Mouse (Mus musculus): ENCODE measurements around the gene Tnpo3.
A peak's percentile ranks its signal among the peaks of the same experiment; 100 is the strongest.

Tnpo3 gene

DNA sequence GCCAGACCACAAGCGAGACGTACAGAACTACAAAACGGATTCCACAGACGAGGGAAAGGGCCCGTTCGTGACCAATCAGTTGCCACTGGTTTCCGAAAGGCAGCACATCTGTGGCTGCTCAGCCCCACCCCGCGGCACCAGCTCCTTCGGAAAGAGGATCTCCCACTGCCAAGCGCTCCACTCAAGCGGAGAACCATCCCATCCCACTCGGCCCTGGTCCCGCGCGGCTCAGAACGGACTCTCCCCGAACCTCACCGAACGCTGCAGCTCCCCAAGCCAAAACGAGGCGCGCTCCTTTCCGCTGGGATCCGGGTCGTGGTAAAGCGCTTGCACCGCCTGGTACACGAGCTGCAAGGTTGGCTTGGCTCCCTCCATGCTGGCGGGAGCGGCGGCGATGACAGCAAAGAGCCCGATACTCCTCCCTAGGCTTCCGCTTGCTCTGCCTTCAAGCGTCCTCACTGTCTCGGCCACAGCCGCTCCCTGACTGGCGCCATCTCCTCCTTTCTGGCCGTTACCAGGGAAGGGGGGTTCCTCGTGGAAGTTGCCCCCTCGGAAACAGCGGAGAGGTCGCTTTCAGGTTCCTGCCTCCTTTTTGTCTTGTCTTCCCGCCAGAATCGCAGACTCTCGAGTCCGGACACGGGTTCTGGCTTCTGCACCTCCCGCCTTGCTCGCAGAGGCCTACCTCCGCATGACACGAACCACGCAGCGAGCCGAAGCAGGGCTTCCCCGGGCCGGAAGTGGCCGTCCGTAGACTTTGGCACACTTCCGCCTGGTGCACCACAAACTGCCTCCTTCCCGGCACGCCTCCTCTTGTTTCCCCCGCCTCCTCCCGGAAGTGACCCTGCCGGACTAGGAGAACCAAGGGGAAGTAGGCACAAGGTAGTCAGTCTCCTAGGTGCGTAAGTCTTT is at the start of gene Tnpo3:
TSS of gene Tnpo3 (minus strand) at position 777 of the 909 bp plus-strand sequence.
- peak; percentile 97 for DNase-seq (ENCODE audit: low read depth, low spot score)

DNA sequence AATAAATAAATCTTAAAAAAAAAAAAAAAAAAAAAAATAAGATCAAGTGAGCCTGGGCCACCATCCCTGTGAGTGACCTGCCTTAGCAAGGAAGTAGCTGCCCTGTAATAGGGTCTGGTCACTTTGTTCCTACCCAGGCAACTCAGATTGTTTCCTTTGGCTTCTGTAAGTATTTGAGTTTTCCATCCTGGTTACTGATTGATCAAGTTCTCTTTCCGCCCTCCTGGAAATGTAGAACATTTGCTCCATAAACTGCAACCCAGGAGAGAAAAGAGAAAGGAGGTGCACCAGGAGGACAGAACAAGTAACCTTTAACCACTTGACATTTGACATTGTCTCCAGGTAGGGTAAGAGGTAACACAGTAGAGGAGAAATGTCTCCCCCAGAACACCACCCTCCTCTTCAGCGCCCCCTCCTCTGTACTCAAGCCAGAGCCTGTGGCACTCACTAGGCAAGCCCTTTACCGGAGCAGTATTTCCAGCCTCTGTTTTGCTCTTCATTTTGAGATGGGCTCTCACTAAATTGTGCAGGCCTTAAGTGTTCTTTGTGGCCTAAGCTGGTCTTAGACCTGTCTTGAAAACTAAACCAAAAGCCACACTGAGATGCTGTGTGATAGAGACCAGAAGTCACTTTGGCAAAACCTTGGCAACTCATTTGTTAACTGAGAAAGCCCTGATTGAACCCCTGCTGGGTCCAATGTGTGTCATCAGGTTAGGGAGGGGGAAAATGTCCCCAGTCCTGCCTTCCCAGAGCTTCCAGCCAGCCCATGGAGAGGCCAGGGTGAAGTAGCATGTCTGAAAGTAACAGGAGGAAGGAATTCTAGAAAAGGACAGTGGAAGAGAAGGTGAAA is 49.2 kb upstream of the Tnpo3 start:
- no peak for DNase-seq (ENCODE audit: low read depth, low spot score)

DNA sequence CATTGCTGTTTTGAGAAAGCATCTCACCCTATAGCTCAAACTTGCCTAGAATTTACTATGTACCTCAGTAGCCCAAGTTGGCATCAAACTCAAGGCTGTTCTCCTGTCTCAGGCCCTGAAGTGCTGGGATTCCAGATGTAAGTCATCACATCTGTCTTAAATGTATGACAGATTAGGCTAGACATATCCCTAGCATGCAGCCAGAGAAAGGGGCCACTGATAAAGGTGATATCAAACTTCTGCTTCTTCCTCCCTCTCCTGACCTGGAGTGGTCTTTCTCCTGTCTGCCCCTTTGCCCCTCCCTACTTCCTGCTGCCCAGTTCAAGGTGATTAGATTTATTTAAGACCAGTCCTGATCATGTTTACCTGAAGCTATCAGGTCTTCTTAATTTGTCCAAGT is 43.6 kb upstream of the Tnpo3 start:
- no peak for DNase-seq (ENCODE audit: low read depth, low spot score)

DNA sequence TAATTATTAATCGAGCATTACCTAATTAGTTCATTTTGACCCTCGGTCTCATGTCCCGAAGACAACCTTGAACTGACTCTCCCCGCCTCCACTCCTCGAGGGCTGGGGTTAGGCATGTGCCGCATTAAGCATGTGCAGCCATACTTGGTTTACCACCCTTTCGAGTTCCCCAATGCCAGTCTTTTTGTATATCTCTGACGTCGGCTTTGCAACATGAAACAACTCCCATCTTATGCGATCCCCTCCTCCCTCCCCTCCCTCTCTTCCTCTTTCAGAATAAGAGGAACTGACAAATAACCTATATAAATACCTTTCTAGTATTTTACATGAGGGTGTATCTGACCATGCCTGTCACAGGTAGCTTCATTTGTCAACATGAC is 40.5 kb upstream of the Tnpo3 start:
- no peak for DNase-seq (ENCODE audit: low read depth, low spot score)

DNA sequence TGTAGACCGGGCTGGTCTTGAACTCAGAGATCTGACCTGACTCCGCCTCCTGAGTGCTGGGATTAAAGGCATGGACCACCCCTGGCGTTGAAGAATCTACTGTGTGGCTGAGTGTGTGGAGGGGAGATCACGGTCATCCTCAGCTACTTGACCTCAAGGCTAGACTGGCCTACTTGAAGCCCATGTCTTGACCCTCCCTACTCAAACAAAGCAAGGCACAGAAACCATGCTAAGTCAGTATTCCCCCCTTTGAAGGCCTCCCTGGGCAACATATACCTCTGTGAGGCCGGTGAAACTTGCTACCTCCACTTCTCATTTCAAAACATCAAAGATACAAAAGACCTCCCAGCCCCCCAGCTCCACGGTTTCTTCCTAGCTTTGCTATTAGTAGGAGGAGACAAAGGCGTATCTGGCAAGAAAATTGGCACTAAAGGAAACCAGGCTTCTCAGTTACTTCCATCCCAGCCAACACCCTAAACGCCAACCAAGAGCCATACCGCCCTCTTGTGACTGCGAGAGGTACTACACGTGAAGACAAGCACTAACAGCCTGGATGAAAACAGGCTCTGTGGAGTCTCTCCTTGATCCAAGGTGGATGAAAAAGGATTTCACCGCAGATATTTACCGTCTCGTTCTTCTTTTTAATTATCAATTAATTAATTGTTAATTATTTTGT is 39.9 kb upstream of the Tnpo3 start:
- peak; percentile 92 for DNase-seq (ENCODE audit: low read depth, low spot score)

DNA sequence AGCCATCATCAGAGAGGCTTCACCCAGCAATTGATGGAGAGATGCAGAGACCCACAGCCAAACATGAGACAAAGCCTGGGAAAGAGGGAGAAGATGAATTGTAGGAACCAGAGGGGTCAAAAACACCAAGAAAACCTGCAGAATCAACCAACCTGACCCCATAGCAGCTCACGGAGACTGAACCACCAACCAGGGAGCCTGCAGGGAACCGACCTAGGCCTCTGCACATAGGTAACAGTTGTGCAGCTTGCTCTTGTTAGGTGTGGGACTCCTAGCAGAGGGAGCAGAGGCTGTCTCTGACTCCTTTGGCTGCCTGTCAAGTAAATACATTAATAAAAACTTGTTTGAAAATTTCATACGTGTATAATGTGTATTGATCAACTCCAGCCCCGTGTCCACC is 32.1 kb upstream of the Tnpo3 start:
- DNase-seq (ENCODE audit: low read depth, low spot score): no peak

DNA sequence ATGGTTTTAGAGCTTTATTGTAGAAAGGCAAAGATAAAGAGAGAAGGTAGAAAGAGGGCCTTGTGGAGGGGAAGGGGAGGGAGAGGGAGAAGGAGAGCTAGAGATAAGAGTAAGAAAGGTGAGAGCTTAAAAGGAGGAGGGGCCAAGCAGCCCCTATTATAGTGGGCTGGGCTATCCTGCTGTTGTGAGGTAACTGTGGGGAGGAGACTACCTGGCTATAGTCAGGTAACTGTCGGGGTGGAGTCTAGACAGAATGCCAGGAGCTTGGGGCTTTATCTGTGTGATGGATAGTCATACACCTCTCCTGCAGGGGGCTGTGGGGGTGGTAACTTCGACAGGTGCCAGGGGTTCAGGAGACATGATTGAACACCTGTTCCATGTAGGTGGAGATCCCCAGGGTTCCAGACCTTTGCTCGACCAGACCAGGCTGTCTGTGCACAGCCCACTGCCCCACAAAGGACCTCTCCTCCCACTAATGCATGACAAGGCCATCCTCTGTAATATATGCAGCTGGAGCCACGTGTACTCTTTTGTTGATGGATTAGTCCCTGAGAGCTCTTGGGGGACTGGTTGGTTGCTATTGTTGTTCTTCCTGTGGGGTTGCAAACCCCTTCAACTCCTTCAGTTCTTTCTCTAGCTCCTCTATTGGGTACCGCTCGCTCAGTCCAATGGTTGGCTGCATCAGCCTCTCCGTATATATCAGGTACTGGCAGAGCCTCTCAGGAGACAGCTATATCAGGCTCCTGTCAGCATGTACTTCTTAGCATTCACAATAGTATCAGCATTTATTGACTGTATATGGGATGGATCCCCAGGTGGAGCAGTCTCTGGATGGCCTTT is 30.1 kb upstream of the Tnpo3 start:
- DNase-seq (ENCODE audit: low read depth, low spot score): no peak

DNA sequence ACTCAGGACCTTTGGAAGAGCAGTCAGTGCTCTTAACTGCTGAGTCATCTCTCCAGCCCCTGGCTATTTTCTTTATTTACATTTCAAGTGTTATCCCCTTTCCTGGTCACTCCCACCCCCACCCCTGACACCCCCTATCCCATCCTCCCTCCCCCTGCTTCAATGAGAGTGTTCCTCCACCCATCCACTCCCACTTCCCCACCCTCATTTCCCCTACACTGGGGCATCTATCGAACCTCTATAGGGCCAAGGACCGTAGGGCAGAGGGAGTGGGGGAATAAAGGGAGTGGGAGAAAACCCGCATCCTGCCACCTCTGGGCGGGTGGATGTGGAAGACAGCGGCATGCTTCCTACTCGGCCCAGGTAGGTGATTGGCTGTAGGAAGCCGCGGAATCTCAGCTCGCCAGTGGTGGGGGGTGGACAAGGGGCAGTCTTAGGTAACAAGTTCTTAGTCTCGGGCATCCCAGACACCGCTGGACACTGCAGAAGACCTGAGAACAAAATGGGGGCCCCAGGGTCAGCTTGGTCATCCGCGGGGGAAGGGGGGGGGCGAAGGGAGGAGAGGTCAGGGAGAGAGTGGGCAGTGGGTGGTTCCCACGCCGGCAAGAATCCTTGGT is 29.3 kb upstream of the Tnpo3 start:
- DNase-seq (ENCODE audit: low read depth, low spot score): peak; percentile 49

DNA sequence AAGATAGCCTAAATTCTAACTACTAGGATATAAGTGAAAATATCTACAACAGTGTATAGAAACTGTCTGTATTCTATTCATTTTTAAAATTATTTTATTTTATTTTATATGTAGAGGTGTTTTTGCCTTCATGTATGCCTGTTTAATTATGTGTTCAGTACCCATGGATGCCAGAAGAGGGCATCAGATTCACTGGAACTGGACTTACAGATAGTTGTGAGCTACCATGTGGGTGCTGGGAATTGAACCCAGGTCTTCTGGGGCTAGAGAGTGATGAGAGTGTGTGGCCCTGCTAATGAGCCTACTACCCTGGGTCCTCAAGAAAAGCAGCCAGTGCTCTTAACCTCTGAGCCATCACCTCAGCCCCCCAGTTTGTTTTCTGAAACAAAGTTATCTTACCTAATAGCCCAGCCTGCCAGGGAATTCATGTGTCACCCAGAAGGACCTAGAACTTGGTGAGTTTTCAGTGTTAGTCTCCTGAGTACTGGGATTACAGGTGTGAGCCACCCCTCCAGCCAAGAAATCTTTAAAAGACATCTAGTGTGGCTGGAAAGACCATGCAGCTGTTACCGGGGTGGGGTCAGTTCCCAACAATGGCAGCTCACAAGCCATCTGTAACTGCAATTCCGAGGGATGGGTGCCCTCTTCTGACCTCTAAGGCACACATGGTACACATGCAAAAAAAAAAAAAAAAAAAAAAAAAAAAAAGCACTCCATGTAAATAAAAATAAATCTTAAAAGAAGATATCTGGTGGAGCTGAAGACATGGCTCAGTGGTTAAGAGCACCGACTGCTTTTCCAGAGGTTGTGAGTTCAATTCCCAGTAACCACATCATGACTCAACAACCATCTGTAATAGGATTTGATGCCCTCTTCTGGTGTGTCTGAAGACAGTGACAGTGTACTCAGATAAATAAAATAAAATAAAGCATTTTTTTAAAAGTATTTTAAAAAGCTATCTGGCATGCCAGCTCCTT is 28.0 kb upstream of the Tnpo3 start:
- peak; percentile 52 for DNase-seq (ENCODE audit: low read depth, low spot score)

DNA sequence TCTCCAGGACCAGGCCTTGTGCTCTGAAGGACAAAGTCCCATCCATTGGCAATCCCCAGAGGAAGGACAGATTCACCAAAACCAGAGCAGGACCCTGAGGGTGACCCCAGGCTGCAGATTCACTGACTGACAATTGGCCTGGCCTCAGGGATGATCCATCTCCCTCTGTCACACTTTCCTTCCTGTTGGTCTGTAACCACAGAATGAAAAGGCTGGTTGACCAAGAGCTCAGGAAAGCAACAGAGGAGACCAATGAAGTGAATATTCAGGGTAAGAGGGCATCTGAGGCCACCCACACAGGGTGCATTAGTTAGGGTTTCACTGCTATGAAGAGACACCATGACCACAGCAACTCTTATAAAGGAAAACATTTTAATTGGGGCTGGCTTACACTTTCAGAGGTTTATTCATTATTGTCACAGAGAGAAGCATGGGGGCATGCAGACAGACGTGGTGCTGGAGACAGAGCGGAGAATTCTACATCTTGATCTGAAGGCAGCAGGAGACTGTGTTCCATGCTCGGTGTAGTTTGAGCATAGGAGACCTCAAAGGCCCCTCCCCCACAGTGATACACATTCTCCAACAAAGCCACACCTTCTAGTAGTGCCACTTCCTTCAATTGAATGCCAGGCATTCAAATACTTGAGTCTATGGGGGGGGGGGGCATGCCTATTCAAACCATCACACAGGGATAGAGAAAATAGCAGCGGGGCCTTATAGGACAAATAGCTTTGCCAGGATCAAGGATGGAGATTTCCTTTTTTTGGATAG is 26.8 kb upstream of the Tnpo3 start:
- DNase-seq (ENCODE audit: low read depth, low spot score): peak; percentile 55

DNA sequence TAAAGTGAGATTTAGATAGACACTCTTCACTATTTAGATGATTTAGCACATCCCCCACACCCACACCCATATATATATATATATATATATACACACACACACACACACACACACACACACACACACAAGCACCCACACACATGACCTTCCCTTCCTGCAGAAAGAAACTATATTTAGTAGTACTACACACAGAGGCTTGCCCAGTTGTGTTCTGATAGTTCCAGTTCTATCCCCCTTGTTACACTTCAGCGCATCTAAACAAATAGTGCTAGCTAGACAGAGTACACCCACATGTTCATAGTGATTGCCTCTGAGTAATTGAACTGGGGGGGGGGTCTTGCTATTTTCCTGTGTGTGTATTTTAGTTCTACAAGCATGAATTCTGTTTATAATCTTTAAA is 24.9 kb upstream of the Tnpo3 start:
- DNase-seq (ENCODE audit: low read depth, low spot score): no peak

DNA sequence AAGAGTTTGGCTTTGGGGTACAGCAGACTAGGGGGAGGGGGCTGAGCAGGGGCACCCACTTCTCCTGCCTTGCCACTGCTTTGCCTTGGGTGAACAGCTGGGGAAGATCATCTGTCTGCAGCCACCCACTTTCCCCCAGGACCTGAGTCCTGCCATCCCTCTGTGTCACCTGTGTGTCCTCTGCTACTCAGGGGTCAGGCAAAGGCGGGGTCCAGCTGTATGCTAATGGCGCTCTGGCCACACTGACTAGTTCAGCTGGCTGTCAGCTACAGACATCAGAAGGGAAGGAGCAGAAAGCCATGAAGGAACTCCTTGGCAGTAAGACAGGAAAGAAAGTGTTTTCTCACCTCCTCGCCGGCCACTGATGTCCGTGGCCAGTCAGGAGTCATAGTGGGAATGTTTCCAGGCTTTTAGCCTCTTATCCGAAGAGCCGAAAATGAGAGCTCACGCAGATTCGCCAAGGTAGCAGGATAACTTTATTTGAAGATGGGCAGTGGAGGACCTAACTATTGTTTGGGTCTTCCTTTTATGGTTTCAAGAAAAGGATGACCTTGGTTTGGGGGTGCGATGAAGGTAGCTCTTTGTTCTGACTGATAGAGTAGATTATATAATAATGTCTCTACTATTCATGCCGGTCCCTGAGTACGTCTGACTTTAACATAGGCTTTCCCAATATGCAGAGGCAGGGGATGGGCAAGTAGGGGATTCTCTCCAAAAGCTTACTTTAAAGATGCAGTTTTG is 23.0 kb upstream of the Tnpo3 start:
- DNase-seq (ENCODE audit: low read depth, low spot score): peak; percentile 69

DNA sequence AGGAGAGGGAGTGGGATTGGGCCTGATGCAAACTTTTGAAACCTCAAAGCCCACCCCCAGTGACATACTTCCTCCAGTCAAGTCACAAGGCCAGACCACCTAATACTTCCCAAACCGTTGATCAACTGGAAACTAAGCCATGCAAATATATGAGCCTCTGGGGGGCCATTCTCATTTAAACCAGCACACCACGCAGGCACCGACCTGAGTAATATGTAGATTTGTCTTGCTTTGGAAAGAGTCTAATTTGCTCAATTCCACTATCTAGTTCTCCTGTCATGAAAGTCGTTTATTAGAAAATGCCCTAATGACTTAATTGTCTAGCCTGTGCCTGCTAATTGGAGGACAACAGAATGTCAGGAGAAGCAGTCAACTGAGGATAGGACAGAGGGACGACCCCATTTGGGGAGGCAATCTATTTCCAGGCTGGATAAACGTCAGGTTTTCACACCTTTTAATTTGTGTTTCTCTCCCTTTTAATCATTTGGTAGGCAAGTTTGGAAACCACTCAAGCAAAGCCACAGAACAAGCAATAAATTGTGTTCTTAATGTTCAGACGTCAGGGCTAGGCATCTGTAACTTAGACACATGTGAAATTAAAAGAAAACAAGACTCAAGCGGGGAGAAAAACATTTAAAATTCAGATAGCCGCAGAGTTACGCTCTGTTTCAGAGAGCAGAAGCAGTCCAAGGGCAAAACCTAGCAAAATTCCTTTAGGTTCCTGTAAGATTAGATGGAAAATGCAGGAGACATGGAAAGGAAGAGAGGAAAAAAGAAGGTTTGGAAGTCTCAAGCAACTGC is 22.3 kb upstream of the Tnpo3 start:
- peak; percentile 70 for DNase-seq (ENCODE audit: low read depth, low spot score)

DNA sequence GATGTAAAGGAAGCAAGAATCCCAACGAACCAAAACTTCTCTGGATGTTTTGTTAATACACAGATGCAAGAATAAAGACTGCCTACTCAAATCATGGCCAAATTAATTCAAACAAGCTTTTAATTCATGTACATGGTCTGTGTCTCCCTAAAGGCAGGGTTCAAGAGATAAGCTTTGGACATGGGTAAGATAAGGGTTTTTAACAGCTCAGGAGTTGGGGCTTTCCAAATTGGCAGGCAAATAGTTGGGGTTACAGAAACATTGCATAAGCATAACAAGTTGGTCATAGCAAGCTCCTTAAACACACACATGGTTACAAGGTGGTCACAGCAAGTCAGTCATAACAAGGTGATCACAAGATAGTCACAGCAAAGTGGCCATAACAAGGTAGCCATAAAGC is 20.5 kb upstream of the Tnpo3 start:
- no peak for DNase-seq (ENCODE audit: low read depth, low spot score)

DNA sequence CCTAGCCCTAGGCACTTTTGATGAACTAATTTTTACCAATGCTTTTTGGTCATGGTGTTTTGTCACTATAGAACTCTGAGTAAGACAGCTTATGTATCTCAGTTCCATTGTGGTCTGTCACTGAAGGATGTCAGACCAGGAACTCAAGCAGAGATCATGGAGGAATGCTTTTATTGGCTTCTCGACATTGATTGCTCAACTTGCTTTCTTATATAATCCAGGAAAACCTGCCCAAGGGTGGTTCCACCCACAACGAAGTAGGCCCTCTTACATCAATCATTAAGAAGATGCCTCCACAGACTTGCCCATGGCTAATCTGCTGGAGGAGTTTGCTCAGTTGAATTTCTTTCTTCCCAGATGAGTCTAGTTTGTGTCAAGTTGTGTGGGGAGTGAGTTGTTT is 18.1 kb upstream of the Tnpo3 start:
- no peak for DNase-seq (ENCODE audit: low read depth, low spot score)

DNA sequence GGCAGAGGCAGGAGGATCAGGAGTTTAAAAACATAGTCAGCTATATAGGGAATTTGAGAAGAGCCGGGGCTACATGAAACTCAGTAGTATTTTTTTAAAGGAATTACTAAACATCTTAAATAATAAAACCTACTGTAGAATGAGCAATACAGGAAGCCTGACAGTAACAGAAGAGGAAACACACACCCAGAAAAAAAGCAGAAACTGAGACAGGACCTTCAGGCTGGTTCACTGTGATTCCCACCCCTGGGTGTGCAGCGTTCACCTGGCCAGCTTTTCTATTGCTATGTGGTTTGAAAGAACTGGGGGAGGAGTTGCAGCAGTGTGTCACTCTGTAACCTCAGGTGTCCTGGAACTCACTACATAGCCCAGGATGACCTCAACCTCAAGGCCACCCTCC is 14.2 kb upstream of the Tnpo3 start:
- DNase-seq (ENCODE audit: low read depth, low spot score): no peak

DNA sequence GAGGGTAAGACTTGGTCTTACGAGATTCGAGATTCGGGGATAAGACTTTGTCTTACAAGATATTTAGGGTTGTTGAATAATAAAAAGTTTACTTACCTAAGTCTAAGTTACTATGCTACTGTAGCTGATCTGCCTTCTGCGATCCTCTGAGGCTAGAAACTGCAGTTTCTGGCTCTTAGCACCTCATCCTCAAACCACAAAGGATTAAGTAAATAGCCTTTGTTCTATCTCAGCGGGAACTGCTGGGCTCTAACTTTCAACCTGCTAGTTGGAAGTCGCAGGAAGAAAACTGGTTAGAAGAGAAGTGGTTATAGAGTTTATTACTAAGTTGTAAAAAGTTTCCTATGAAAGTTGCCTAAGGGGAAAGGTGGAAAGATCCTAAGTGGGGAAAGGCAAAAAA is 12.6 kb upstream of the Tnpo3 start:
- peak; percentile 70 for DNase-seq (ENCODE audit: low read depth, low spot score)

Measured in ZHBTc4 (cell line).